ENCODE assay signal across 21 mouse cellular contexts in the genomic region with DNA sequence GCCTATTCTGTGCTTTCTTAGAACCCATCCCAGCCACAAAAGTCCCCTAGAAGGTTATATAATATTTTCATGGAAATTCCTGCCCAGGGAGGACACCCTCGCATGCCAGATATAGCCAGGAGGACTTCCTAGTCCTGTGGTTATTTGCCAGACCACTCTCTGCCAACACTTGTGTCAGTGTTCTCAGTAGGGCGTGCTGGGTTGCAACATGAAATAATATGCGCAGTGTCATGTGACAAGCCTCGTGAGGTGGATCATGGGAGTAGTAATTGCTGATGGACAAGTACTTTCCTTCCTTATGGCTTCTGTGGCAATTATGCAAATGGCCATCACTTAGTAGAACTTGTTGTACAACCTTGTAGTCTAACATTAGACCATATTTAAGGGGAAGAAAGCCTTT. TPM values are rescaled to one million over a fixed set of nuclear protein-coding genes. Genes with fewer than 3 reads are reported as not detected.
"Had no signal": no experiment of that assay in that cellular context is flagged by ENCODE, and none has a peak within 500 bp of the region (broad histone marks: within the 10 kb centered on the region; RNA-seq: fewer than 3 reads in every experiment).

No protein-coding gene starts in this region.

- H3K27me3 ChIP-seq: intestine, embryonic 15.5 days; limb, embryonic 13.5 days; liver, embryonic 12.5 days; liver, embryonic 15.5 days; midbrain, embryonic 13.5 days had no signal

- H3K9ac ChIP-seq: intestine, embryonic 15.5 days; limb, embryonic 13.5 days; liver, embryonic 12.5 days; liver, embryonic 15.5 days; lung, embryonic 14.5 days; midbrain, embryonic 13.5 days had no signal

- DNase-seq: kidney, adult 2 months; kidney, postnatal 25 days; layer of hippocampus, adult 9-11 months; liver; lung, embryonic 14.5 days; lung, postnatal 10 days; thymus, postnatal 25 days had no signal

- H3K4me3 ChIP-seq: intestine, embryonic 15.5 days; layer of hippocampus, adult 2 months; limb, embryonic 10.5 days; limb, embryonic 13.5 days; liver, embryonic 12.5 days; liver, embryonic 15.5 days; megakaryocyte, embryonic 14.5 days; midbrain, embryonic 10.5 days; midbrain, embryonic 13.5 days; myocyte had no signal

- H3K36me3 ChIP-seq: intestine, embryonic 15.5 days; limb, embryonic 10.5 days; limb, embryonic 13.5 days; liver, embryonic 12.5 days; liver, embryonic 15.5 days; midbrain, embryonic 10.5 days; midbrain, embryonic 13.5 days had no signal

- H3K4me1 ChIP-seq: intestine, embryonic 15.5 days; limb, embryonic 10.5 days; limb, embryonic 13.5 days; liver, embryonic 12.5 days; liver, embryonic 15.5 days; megakaryocyte, embryonic 14.5 days; midbrain, embryonic 10.5 days; midbrain, embryonic 13.5 days had no signal

- H3K9me3 ChIP-seq: intestine, embryonic 15.5 days; limb, embryonic 10.5 days; liver, embryonic 12.5 days; liver, embryonic 15.5 days; midbrain, embryonic 10.5 days; midbrain, embryonic 13.5 days had no signal

- ATAC-seq: intestine, embryonic 15.5 days; liver, embryonic 12.5 days; midbrain, embryonic 13.5 days; midbrain, embryonic 16.5 days had no signal

- H3K27ac ChIP-seq: intestine, embryonic 15.5 days; kidney, postnatal 0 days; layer of hippocampus, adult 2 months; limb, embryonic 10.5 days; limb, embryonic 13.5 days; liver, embryonic 12.5 days; liver, embryonic 15.5 days; midbrain, embryonic 10.5 days; midbrain, embryonic 13.5 days had no signal

- H3K4me2 ChIP-seq: intestine, embryonic 15.5 days; limb, embryonic 13.5 days; liver, embryonic 12.5 days; liver, embryonic 15.5 days; lung, embryonic 14.5 days; midbrain, embryonic 13.5 days had no signal

RNA-seq across cellular contexts. Expression of a gene that starts 11.1 kb away (rescaled TPM):
- polyA plus RNA-seq: intestine, embryonic 15.5 days; limb, embryonic 10.5 days; limb, embryonic 13.5 days; liver, embryonic 12.5 days; liver, embryonic 15.5 days; lung, embryonic 14.5 days; midbrain, embryonic 10.5 days; midbrain, embryonic 13.5 days; midbrain, embryonic 16.5 days; neural tube, embryonic 11.5 days; neural tube, embryonic 14.5 days had no signal
